Mouse (Mus musculus) lung, embryonic 14.5 days (tissue): Measurements from ENCODE around the gene Astn2. TPM values are rescaled to one million over a fixed set of nuclear protein-coding genes. Genes with fewer than 3 reads are reported as not detected.

Experiments
- ATAC-seq: fragments of 200-750 bp; cut with Nextera tagmentation; 2 replicates; pipeline ENCODE4 v1.8.0; 2017; ENCODE audit warnings: mild to moderate bottlenecking, moderate TSS enrichment, moderate library complexity; ENCODE audit not compliant: insufficient read depth
- DNase-seq: peaks from one replicate; pipeline ENCODE4 v3.0.0-alpha.2; 2015
- H3K27ac ChIP-seq: fragments of 300-500 bp; sonication (generic); 2 replicates; pipeline ENCODE4 v1.5.1; 2014; ENCODE audit warnings: low read depth, mild to moderate bottlenecking, moderate library complexity
- H3K27me3 ChIP-seq: fragments of 300-500 bp; sonication (generic); 2 replicates; pipeline ENCODE4 v1.6.1; 2014; ENCODE audit warnings: low read length, control low read depth; ENCODE audit not compliant: insufficient read depth
- H3K36me3 ChIP-seq: fragments of 300-500 bp; sonication (generic); 2 replicates; pipeline ENCODE4 v1.6.1; 2014; ENCODE audit warnings: control low read depth; ENCODE audit not compliant: insufficient read depth
- H3K4me1 ChIP-seq: fragments of 300-500 bp; sonication (generic); 2 replicates; pipeline ENCODE4 v1.6.1; 2014; ENCODE audit warnings: antibody characterized with exemption, control low read depth; ENCODE audit not compliant: insufficient read depth
- H3K4me2 ChIP-seq: fragments of 300-500 bp; sonication (generic); 2 replicates; pipeline ENCODE4 v1.6.1; 2014; ENCODE audit warnings: mild to moderate bottlenecking
- H3K4me3 ChIP-seq: fragments of 300-500 bp; sonication (generic); 2 replicates; pipeline ENCODE4 v1.5.1; 2014; ENCODE audit warnings: low read depth, low read length
- H3K9ac ChIP-seq: fragments of 300-500 bp; sonication (generic); 2 replicates; pipeline ENCODE4 v1.6.1; 2014
- H3K9me3 ChIP-seq: fragments of 300-500 bp; sonication (generic); 2 replicates; pipeline ENCODE4 v1.6.1; 2016; ENCODE audit warnings: low read depth, low read length, control low read depth
- CTCF ChIP-seq: IDR thresholded peaks from 2 replicates; pipeline ENCODE4 v1.5.1; 2016; ENCODE audit warnings: antibody characterized with exemption, low read depth
- whole genome bisulfite sequencing: fragments of 180-500 bp; shearing (Covaris S2); extraction: QIAGEN DNeasy Blood & Tissue Kit; methylation state at CpG from one replicate; pipeline ENCODE4 v1.1.7; 2014; 5-methylcytosine and 5-hydroxymethylcytosine counted together
- polyA plus RNA-seq: library from polyadenylated mRNA; unstranded; fragments of >200 nt; fragmentation: Nextera tagmentation; extraction: Ambion mirVana; gene quantifications from 2 replicates; pipeline ENCODE4 v1.2.1, GENCODE M21; 2014

Gene Astn2
- polyA plus RNA-seq, 1 experiment from 2014 or later = 1.1 TPM

DNA sequence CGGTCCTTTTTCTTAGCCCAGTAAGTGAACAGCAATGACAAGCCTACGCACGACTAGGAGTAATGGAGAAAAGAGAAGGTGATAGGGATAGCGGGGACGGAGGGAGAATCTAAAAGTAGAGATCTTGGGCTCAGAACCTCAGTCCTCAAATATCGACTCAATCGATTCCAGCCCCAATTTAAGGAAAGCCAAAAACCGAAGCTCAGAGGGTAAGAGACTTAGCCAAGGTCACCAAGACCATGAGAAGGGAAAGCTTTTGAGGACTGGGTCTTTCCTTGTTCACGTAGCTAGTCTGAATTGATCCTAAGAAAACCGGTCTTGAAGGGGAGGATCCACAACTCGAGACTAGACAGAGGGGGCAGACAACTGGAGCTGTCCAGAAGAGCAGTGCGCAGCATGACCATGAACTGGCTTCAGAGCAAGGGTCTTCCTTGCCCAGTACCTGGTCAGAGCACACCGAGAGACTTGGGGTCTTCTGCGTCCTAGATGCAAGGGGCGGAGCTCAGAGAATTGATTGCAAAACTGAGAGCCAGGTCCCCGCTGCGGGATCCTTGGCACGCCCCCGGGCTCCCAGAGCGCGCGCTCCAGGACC lies 1.2 kb downstream of the Astn2 start:
- DNase-seq (peak; percentile 58), ATAC-seq (peak; percentile 62; the same call in 1 of the 2 replicates)
- Histone ChIP-seq H3K9me3 (no peaks in the 10 kb centered on the region), H3K27me3 (peaks cover 34% of the 10 kb centered on the region), H3K27ac (no peak overlapping the region), H3K4me2 (peak overlapping the region; percentile 93), H3K36me3 (no peaks in the 10 kb centered on the region), H3K9ac (peak overlapping the region; percentile 59; the same call in 1 of the 2 replicates), H3K4me3 (peak overlapping the region; percentile 64), H3K4me1 (no peaks in the 10 kb centered on the region)
- TF ChIP-seq CTCF = no peak
- 0% methylated on average over 22 of the region's 22 CpGs for WGBS

- Histone ChIP-seq H3K4me2 (peak overlapping the region; percentile 93), H3K4me1 (no peaks in the 10 kb centered on the region), H3K27ac (no peak overlapping the region), H3K27me3 (peaks cover 34% of the 10 kb centered on the region), H3K36me3 (no peaks in the 10 kb centered on the region), H3K9ac (no peak overlapping the region), H3K4me3 (peak overlapping the region; percentile 64), H3K9me3 (no peaks in the 10 kb centered on the region)
- DNase-seq (peak; percentile 78), ATAC-seq (peak; percentile 23; the same call in 1 of the 2 replicates)
- under 1% methylated on average over 24 of the region's 24 CpGs for WGBS
- TF ChIP-seq CTCF = no peak
These were observed 1.8 kb downstream of the Astn2 start for GRCm38 (mm10) chr4:66402611-66403010.

DNA sequence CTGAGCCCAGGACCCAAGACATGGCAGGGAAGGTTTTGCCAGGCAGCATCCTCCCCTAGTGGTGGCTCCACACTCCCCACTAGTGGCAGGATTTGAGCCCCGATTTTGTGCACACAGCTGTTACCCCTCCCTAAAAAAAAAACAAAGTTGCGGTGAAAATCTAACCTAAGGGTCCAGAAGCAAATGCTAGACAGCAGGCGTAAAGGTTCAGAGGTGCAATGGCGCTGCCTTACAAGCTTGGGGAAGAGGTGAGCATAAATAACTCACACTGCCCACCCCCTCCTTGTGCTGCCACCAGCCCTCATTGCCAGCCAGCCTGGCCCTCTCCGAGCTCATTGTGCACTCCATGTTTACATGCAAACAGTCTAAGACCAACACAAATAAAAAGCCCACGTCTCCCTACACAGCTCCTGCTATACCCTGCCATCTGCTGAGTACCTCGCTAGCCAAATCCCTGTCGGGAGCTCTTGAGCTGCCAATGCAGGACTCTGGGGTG lies 3.2 kb downstream of the Astn2 start:
- Histone ChIP-seq H3K27ac (no peak overlapping the region), H3K9me3 (no peaks in the 10 kb centered on the region), H3K4me3 (no peak overlapping the region), H3K4me2 (peak overlapping the region; percentile 5; the same call in 1 of the 2 replicates), H3K4me1 (no peaks in the 10 kb centered on the region), H3K9ac (no peak overlapping the region), H3K27me3 (peaks cover 34% of the 10 kb centered on the region), H3K36me3 (no peaks in the 10 kb centered on the region)
- 18% methylated on average over 8 of the region's 8 CpGs for WGBS
- DNase-seq = peak; percentile 43
- ATAC-seq = no peak
- peak; percentile 67 for TF ChIP-seq CTCF

DNA sequence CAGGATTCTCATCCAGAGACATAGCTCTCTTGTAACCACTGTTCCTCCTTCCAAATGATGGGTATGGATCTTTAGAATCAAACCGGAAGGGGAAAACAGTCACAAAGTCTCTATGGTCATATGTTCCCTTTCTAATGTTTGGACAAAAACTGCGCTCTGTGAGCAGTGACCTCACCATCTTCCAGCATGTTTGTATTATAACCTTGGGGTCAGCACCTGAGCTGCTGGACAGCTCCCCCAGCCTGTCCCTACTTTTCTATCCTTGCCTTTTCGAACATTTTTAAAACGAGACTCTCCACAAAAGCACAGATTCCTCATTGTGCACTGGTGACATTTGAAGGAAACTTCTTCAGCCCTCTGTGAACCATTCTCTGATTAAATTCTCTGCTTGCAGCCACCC lies 5.3 kb downstream of the Astn2 start:
- Histone ChIP-seq H3K9me3 (no peaks in the 10 kb centered on the region), H3K4me3 (no peak overlapping the region), H3K4me2 (no peak overlapping the region), H3K9ac (no peak overlapping the region), H3K4me1 (no peaks in the 10 kb centered on the region), H3K27me3 (peaks cover 31% of the 10 kb centered on the region), H3K27ac (no peak overlapping the region), H3K36me3 (no peaks in the 10 kb centered on the region)
- 39% methylated on average over 4 of the region's 4 CpGs for WGBS
- DNase-seq = peak; percentile 72
- no peak for ATAC-seq
- no peak for TF ChIP-seq CTCF

- ATAC-seq (no peak), DNase-seq (no peak)
- Histone ChIP-seq H3K4me2 (no peak overlapping the region), H3K4me3 (no peak overlapping the region), H3K27me3 (peaks cover 13% of the 10 kb centered on the region), H3K36me3 (no peaks in the 10 kb centered on the region), H3K9ac (no peak overlapping the region), H3K9me3 (no peaks in the 10 kb centered on the region), H3K27ac (no peak overlapping the region), H3K4me1 (no peaks in the 10 kb centered on the region)
- no peak for TF ChIP-seq CTCF
These were observed 7.2 kb downstream of the Astn2 start for GRCm38 (mm10) chr4:66397216-66397615.

- Histone ChIP-seq H3K9me3 (no peaks in the 10 kb centered on the region), H3K4me3 (no peak overlapping the region), H3K36me3 (no peaks in the 10 kb centered on the region), H3K27me3 (no peaks in the 10 kb centered on the region), H3K4me1 (no peaks in the 10 kb centered on the region), H3K4me2 (no peak overlapping the region), H3K9ac (no peak overlapping the region), H3K27ac (no peak overlapping the region)
- ATAC-seq = no peak
- DNase-seq = no peak
- TF ChIP-seq CTCF = no peak
- 64% methylated on average over 4 of the region's 4 CpGs for WGBS
These were observed 11.1 kb downstream of the Astn2 start for GRCm38 (mm10) chr4:66393294-66393693.

DNA sequence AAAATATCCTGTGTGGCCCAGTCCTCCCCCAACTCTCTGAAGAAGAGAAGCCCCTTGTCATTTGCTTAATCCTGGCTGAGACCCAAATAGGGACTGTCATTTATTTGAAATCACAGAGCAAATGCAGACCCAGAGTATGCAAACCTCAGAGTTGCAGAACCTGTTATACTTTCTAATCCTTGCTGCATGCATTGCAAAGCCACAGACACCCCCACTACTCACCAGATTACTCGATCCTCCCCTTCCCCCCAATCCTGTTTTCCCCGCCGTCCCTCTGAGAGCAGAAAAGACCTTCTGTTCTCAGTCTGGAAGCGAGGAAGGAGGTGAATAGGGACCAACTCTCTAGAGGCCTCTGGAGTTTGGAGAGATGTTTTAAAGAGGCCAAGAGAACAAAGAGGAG lies 13.9 kb downstream of the Astn2 start:
- DNase-seq (no peak), ATAC-seq (no peak)
- Histone ChIP-seq H3K4me1 (no peaks in the 10 kb centered on the region), H3K27me3 (no peaks in the 10 kb centered on the region), H3K9me3 (no peaks in the 10 kb centered on the region), H3K9ac (no peak overlapping the region), H3K36me3 (no peaks in the 10 kb centered on the region), H3K4me2 (no peak overlapping the region), H3K27ac (no peak overlapping the region), H3K4me3 (no peak overlapping the region)
- no peak for TF ChIP-seq CTCF
- 27% methylated on average over 4 of the region's 4 CpGs for WGBS

DNA sequence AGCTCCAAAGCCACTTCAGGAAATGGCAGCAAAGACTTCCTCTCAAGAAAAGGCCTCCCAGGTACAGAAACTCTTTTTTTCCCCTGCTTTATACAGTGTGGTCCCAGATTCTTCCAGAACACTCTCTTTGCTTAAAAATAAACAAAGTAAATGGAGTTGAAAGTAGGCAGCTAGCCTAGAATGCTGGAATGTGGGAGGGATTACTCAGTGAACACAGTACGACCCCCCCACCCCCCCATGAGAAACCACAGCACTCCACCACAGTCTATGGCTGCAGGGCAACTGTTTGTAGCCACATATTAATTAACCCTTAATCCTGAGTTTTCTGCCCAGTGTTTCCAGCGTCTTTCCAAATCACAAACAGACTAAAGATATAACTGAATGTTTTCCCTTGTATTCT lies 25.8 kb downstream of the Astn2 start:
- Histone ChIP-seq H3K27ac (no peak overlapping the region), H3K9ac (no peak overlapping the region), H3K4me2 (no peak overlapping the region), H3K9me3 (no peaks in the 10 kb centered on the region), H3K4me1 (peaks cover 3% of the 10 kb centered on the region; the same call in 1 of the 2 replicates), H3K27me3 (no peaks in the 10 kb centered on the region), H3K36me3 (no peaks in the 10 kb centered on the region), H3K4me3 (no peak overlapping the region)
- TF ChIP-seq CTCF = no peak
- peak; percentile 54 for ATAC-seq
- WGBS = 13% methylated on average over 2 of the region's 2 CpGs
- peak; percentile 51 for DNase-seq
